Mouse (Mus musculus): Measurements from ENCODE around the gene Milr1. TPM values are rescaled to one million over a fixed set of nuclear protein-coding genes. Genes with fewer than 3 reads are reported as not detected.

Milr1 gene
- polyA plus RNA-seq (2016; fragmentation: Nextera tagmentation; extraction: Ambion mirVana), result 0.66 and 1.0 TPM in 2 replicates

- 85% methylated on average over 17 of the region's 17 CpGs for WGBS
Measured at GRCm38 (mm10) chr11:106751039-106752018, at the start of gene Milr1. Gene Milr1 (plus strand): TSS chr11:106751226.

GRCm38 (mm10) chr11:106701589-106701988 is 49.4 kb upstream of the Milr1 start:
- Histone ChIP-seq H3K27me3 (no peaks in the 10 kb centered on the region), H3K36me3 (no peaks in the 10 kb centered on the region), H3K4me2 (no peak overlapping the region), H3K27ac (no peak overlapping the region), H3K4me3 (replicated peaks) (no peak overlapping the region), H3K9ac (replicated peaks) (no peak overlapping the region), H3K4me1 (replicated peaks) (no peaks in the 10 kb centered on the region), H3K9me3 (no peaks in the 10 kb centered on the region)
- WGBS, result 73% methylated on average over 9 of the region's 9 CpGs
- no peak for ATAC-seq (ENCODE audit: insufficient number of reproducible peaks, insufficient read depth, low FRiP score, low TSS enrichment, low read depth)

More at GRCm38 (mm10) chr11:106751039-106752018, at the start of gene Milr1:
- Histone ChIP-seq H3K4me1 (replicated peaks) (no peaks in the 10 kb centered on the region), H3K4me2 (no peak within 1 kb of the TSS), H3K9me3 (peaks cover 11% of the 10 kb centered on the region; the same call in 1 of the 2 replicates), H3K9ac (replicated peaks) (no peak within 1 kb of the TSS), H3K4me3 (replicated peaks) (no peak within 1 kb of the TSS), H3K27me3 (no peaks in the 10 kb centered on the region), H3K27ac (no peak within 1 kb of the TSS), H3K36me3 (no peaks in the 10 kb centered on the region)
- no peak for ATAC-seq (ENCODE audit: insufficient number of reproducible peaks, insufficient read depth, low FRiP score, low TSS enrichment, low read depth)

GRCm38 (mm10) chr11:106702584-106702983 is 48.4 kb upstream of the Milr1 start:
- Histone ChIP-seq H3K9ac (replicated peaks) (no peak overlapping the region), H3K4me2 (no peak overlapping the region), H3K9me3 (no peaks in the 10 kb centered on the region), H3K36me3 (no peaks in the 10 kb centered on the region), H3K27me3 (no peaks in the 10 kb centered on the region), H3K4me1 (replicated peaks) (no peaks in the 10 kb centered on the region), H3K4me3 (replicated peaks) (no peak overlapping the region), H3K27ac (no peak overlapping the region)
- no peak for ATAC-seq (ENCODE audit: insufficient number of reproducible peaks, insufficient read depth, low FRiP score, low TSS enrichment, low read depth)
- WGBS, result 77% methylated on average over 3 of the region's 3 CpGs

- H3K4me3 ChIP-seq (replicated peaks), result no peak overlapping the region
- H3K27ac ChIP-seq, result no peak overlapping the region
- no peaks in the 10 kb centered on the region for H3K27me3 ChIP-seq
- WGBS, result 93% methylated on average over 7 of the region's 7 CpGs
- no peaks in the 10 kb centered on the region for H3K4me1 ChIP-seq (replicated peaks)
- no peaks in the 10 kb centered on the region for H3K36me3 ChIP-seq
- H3K9me3 ChIP-seq, result no peaks in the 10 kb centered on the region
- no peak overlapping the region for H3K4me2 ChIP-seq
- H3K9ac ChIP-seq (replicated peaks), result no peak overlapping the region
- ATAC-seq (ENCODE audit: insufficient number of reproducible peaks, insufficient read depth, low FRiP score, low TSS enrichment, low read depth), result no peak
Measured at GRCm38 (mm10) chr11:106703931-106704330, 47.1 kb upstream of the Milr1 start.

- Histone ChIP-seq H3K9ac (replicated peaks) (no peak overlapping the region), H3K4me1 (replicated peaks) (peaks cover 6% of the 10 kb centered on the region), H3K4me3 (replicated peaks) (no peak overlapping the region), H3K27me3 (no peaks in the 10 kb centered on the region), H3K4me2 (no peak overlapping the region), H3K36me3 (no peaks in the 10 kb centered on the region), H3K27ac (no peak overlapping the region), H3K9me3 (no peaks in the 10 kb centered on the region)
- WGBS, result 72% methylated on average over 9 of the region's 9 CpGs
- ATAC-seq (ENCODE audit: insufficient number of reproducible peaks, insufficient read depth, low FRiP score, low TSS enrichment, low read depth), result no peak
Measured at GRCm38 (mm10) chr11:106704399-106705111, 46.5 kb upstream of the Milr1 start.

GRCm38 (mm10) chr11:106706212-106706611 is 44.8 kb upstream of the Milr1 start:
- Histone ChIP-seq H3K4me2 (no peak overlapping the region), H3K9me3 (no peaks in the 10 kb centered on the region), H3K27me3 (no peaks in the 10 kb centered on the region), H3K36me3 (no peaks in the 10 kb centered on the region), H3K4me1 (replicated peaks) (peaks cover 16% of the 10 kb centered on the region), H3K9ac (replicated peaks) (no peak overlapping the region), H3K27ac (no peak overlapping the region), H3K4me3 (replicated peaks) (no peak overlapping the region)
- 65% methylated on average over 4 of the region's 4 CpGs for WGBS
- ATAC-seq (ENCODE audit: insufficient number of reproducible peaks, insufficient read depth, low FRiP score, low TSS enrichment, low read depth), result no peak

- no peak for ATAC-seq (ENCODE audit: insufficient number of reproducible peaks, insufficient read depth, low FRiP score, low TSS enrichment, low read depth)
- H3K4me3 ChIP-seq (replicated peaks), result no peak overlapping the region
- H3K9me3 ChIP-seq, result no peaks in the 10 kb centered on the region
- WGBS, result 73% methylated on average over 8 of the region's 8 CpGs
- no peaks in the 10 kb centered on the region for H3K27me3 ChIP-seq
- H3K27ac ChIP-seq, result no peak overlapping the region
- H3K4me2 ChIP-seq, result no peak overlapping the region
- no peak overlapping the region for H3K9ac ChIP-seq (replicated peaks)
- H3K4me1 ChIP-seq (replicated peaks), result peaks cover 17% of the 10 kb centered on the region
- H3K36me3 ChIP-seq, result no peaks in the 10 kb centered on the region
Measured at GRCm38 (mm10) chr11:106707085-106707484, 43.9 kb upstream of the Milr1 start.

GRCm38 (mm10) chr11:106707866-106708265 is 43.2 kb upstream of the Milr1 start:
- Histone ChIP-seq H3K4me3 (replicated peaks) (no peak overlapping the region), H3K9ac (replicated peaks) (no peak overlapping the region), H3K9me3 (no peaks in the 10 kb centered on the region), H3K4me2 (no peak overlapping the region), H3K27ac (no peak overlapping the region), H3K4me1 (replicated peaks) (peaks cover 17% of the 10 kb centered on the region), H3K36me3 (no peaks in the 10 kb centered on the region), H3K27me3 (no peaks in the 10 kb centered on the region)
- no peak for ATAC-seq (ENCODE audit: insufficient number of reproducible peaks, insufficient read depth, low FRiP score, low TSS enrichment, low read depth)
- WGBS, result 68% methylated on average over 3 of the region's 3 CpGs

GRCm38 (mm10) chr11:106709227-106709985 is 41.6 kb upstream of the Milr1 start:
- 20% methylated on average over 15 of the region's 15 CpGs for WGBS
- Histone ChIP-seq H3K9me3 (no peaks in the 10 kb centered on the region), H3K4me3 (replicated peaks) (no peak overlapping the region), H3K9ac (replicated peaks) (no peak overlapping the region), H3K4me1 (replicated peaks) (peaks cover 17% of the 10 kb centered on the region), H3K27ac (no peak overlapping the region), H3K4me2 (peak overlapping the region; percentile 37), H3K36me3 (no peaks in the 10 kb centered on the region), H3K27me3 (no peaks in the 10 kb centered on the region)
- ATAC-seq (ENCODE audit: insufficient number of reproducible peaks, insufficient read depth, low FRiP score, low TSS enrichment, low read depth), result no peak

GRCm38 (mm10) chr11:106710789-106711188 is 40.2 kb upstream of the Milr1 start:
- no peak for ATAC-seq (ENCODE audit: insufficient number of reproducible peaks, insufficient read depth, low FRiP score, low TSS enrichment, low read depth)
- peaks cover 23% of the 10 kb centered on the region for H3K4me1 ChIP-seq (replicated peaks)
- H3K9ac ChIP-seq (replicated peaks), result no peak overlapping the region
- no peaks in the 10 kb centered on the region for H3K36me3 ChIP-seq
- whole genome bisulfite sequencing, result 67% methylated on average over 5 of the region's 5 CpGs
- no peaks in the 10 kb centered on the region for H3K9me3 ChIP-seq
- no peak overlapping the region for H3K4me2 ChIP-seq
- H3K27ac ChIP-seq, result 0 out of 2 replicates have a peak overlapping the region, but pooled peaks have one; percentile 25
- no peaks in the 10 kb centered on the region for H3K27me3 ChIP-seq
- no peak overlapping the region for H3K4me3 ChIP-seq (replicated peaks)

All from limb, embryonic 12.5 days (tissue).